Mouse (Mus musculus): ENCODE data around the gene Ovol1.

Gene Ovol1

GRCm38 (mm10) chr19:5516906-5517505 lies 43.4 kb downstream of the Ovol1 start:
- no peak for DNase-seq

- peak; percentile 29 for DNase-seq
These were observed 44.3 kb downstream of the Ovol1 start for GRCm38 (mm10) chr19:5515840-5516777.

- no peak for DNase-seq
These were observed 47.5 kb downstream of the Ovol1 start for GRCm38 (mm10) chr19:5513005-5513349.

- DNase-seq: no peak
These were observed 48.1 kb downstream of the Ovol1 start for GRCm38 (mm10) chr19:5512091-5513004.

GRCm38 (mm10) chr19:5511074-5511632 lies 49.3 kb downstream of the Ovol1 start:
- DNase-seq: no peak

GRCm38 (mm10) chr19:5510031-5511026 lies 50.1 kb downstream of the Ovol1 start, which contains the start of gene Snx32:
Gene Snx32, minus strand, starts transcription at chr19:5510538.
- DNase-seq: peak; percentile 100

- DNase-seq: no peak
These were observed 56.8 kb downstream of the Ovol1 start, which contains the start of gene 1700020D05Rik for GRCm38 (mm10) chr19:5503687-5504086. Gene 1700020D05Rik, minus strand, starts transcription at chr19:5503787.

- DNase-seq: no peak
These were observed 60.0 kb downstream of the Ovol1 start for GRCm38 (mm10) chr19:5500330-5500875.

All from retina, postnatal 1 day (tissue).